Mouse (Mus musculus) R1 (cell line): ENCODE results near the gene Clca3a1.

Experiments used
- DNase-seq: peaks from one replicate; pipeline ENCODE4 v3.0.0-alpha.2; 2018; ENCODE audit warnings: low read depth, low spot score

The Clca3a1 gene

GRCm38 (mm10) chr3:144681542-144681941 lies 79.2 kb downstream of the Clca3a1 start:
- no peak for DNase-seq

GRCm38 (mm10) chr3:144679701-144680159 lies 81.0 kb downstream of the Clca3a1 start:
- no peak for DNase-seq
